Mouse (Mus musculus): ENCODE data around the gene Oxld1. TPM values are rescaled to one million over a fixed set of nuclear protein-coding genes. Genes with fewer than 3 reads are reported as not detected.

Oxld1 gene
- polyA plus RNA-seq (2016; fragmentation: Nextera tagmentation; extraction: Ambion mirVana) = 10.4 and 13.2 TPM in 2 replicates

- Histone ChIP-seq H3K27me3 (no peaks in the 10 kb centered on the region), H3K9ac (replicated peaks) (peak within 1 kb of the TSS; percentile 97), H3K4me2 (peak within 1 kb of the TSS; percentile 88), H3K27ac (peak within 1 kb of the TSS; percentile 86), H3K36me3 (peaks cover 43% of the 10 kb centered on the region), H3K4me1 (replicated peaks) (peaks cover 15% of the 10 kb centered on the region), H3K4me3 (replicated peaks) (peak within 1 kb of the TSS; percentile 94), H3K9me3 (no peaks in the 10 kb centered on the region)
- ATAC-seq (ENCODE audit: insufficient number of reproducible peaks, insufficient read depth, low FRiP score, low TSS enrichment, low read depth) = peak; percentile 84
- WGBS = 4% methylated on average over 62 of the region's 62 CpGs
These were observed at the start of gene Oxld1, which contains the start of gene Ccdc137 for GRCm38 (mm10) chr11:120457772-120458751. Oxld1 (minus strand) TSS chr11:120458068. Ccdc137 (plus strand) TSS chr11:120458115.

- Histone ChIP-seq H3K27me3 (no peaks in the 10 kb centered on the region), H3K9me3 (no peaks in the 10 kb centered on the region), H3K4me1 (replicated peaks) (peaks cover 12% of the 10 kb centered on the region; the same call in 1 of the 2 replicates), H3K4me3 (replicated peaks) (no peak overlapping the region), H3K27ac (no peak overlapping the region), H3K36me3 (no peaks in the 10 kb centered on the region), H3K4me2 (no peak overlapping the region), H3K9ac (replicated peaks) (no peak overlapping the region)
- ATAC-seq (ENCODE audit: insufficient number of reproducible peaks, insufficient read depth, low FRiP score, low TSS enrichment, low read depth) = no peak
- WGBS = 55% methylated on average over 4 of the region's 4 CpGs
These were observed 49.0 kb upstream of the Oxld1 start for GRCm38 (mm10) chr11:120506899-120507298.

- WGBS = 90% methylated on average over 3 of the region's 3 CpGs
- Histone ChIP-seq H3K9me3 (no peaks in the 10 kb centered on the region), H3K36me3 (no peaks in the 10 kb centered on the region), H3K27me3 (no peaks in the 10 kb centered on the region), H3K4me3 (replicated peaks) (no peak overlapping the region), H3K4me1 (replicated peaks) (peaks cover 5% of the 10 kb centered on the region; the same call in 1 of the 2 replicates), H3K4me2 (no peak overlapping the region), H3K9ac (replicated peaks) (no peak overlapping the region), H3K27ac (no peak overlapping the region)
- no peak for ATAC-seq (ENCODE audit: insufficient number of reproducible peaks, insufficient read depth, low FRiP score, low TSS enrichment, low read depth)
These were observed 47.8 kb upstream of the Oxld1 start for GRCm38 (mm10) chr11:120505661-120506060.

GRCm38 (mm10) chr11:120501701-120502100, 43.8 kb upstream of the Oxld1 start:
- no peak for ATAC-seq (ENCODE audit: insufficient number of reproducible peaks, insufficient read depth, low FRiP score, low TSS enrichment, low read depth)
- no peak overlapping the region for H3K27ac ChIP-seq
- no peak overlapping the region for H3K4me2 ChIP-seq
- H3K9me3 ChIP-seq = no peaks in the 10 kb centered on the region
- H3K4me3 ChIP-seq (replicated peaks) = no peak overlapping the region
- 89% methylated on average over 4 of the region's 4 CpGs for WGBS
- no peaks in the 10 kb centered on the region for H3K27me3 ChIP-seq
- H3K36me3 ChIP-seq = peaks cover 28% of the 10 kb centered on the region
- no peak overlapping the region for H3K9ac ChIP-seq (replicated peaks)
- H3K4me1 ChIP-seq (replicated peaks) = no peaks in the 10 kb centered on the region; the same call in 1 of the 2 replicates

- no peak overlapping the region for H3K9ac ChIP-seq (replicated peaks)
- no peak overlapping the region for H3K4me3 ChIP-seq (replicated peaks)
- H3K27ac ChIP-seq = no peak overlapping the region
- H3K9me3 ChIP-seq = no peaks in the 10 kb centered on the region
- WGBS = 69% methylated on average over 6 of the region's 6 CpGs
- no peaks in the 10 kb centered on the region for H3K27me3 ChIP-seq
- no peak for ATAC-seq (ENCODE audit: insufficient number of reproducible peaks, insufficient read depth, low FRiP score, low TSS enrichment, low read depth)
- peaks cover 35% of the 10 kb centered on the region for H3K36me3 ChIP-seq
- no peak overlapping the region for H3K4me2 ChIP-seq
- H3K4me1 ChIP-seq (replicated peaks) = no peaks in the 10 kb centered on the region; the same call in 1 of the 2 replicates
These were observed 43.1 kb upstream of the Oxld1 start for GRCm38 (mm10) chr11:120501018-120501417.

GRCm38 (mm10) chr11:120500357-120500756, 42.5 kb upstream of the Oxld1 start:
- Histone ChIP-seq H3K36me3 (peaks cover 41% of the 10 kb centered on the region), H3K4me3 (replicated peaks) (no peak overlapping the region), H3K4me2 (no peak overlapping the region), H3K4me1 (replicated peaks) (no peaks in the 10 kb centered on the region; the same call in 1 of the 2 replicates), H3K9me3 (no peaks in the 10 kb centered on the region), H3K27me3 (no peaks in the 10 kb centered on the region), H3K9ac (replicated peaks) (no peak overlapping the region), H3K27ac (no peak overlapping the region)
- ATAC-seq (ENCODE audit: insufficient number of reproducible peaks, insufficient read depth, low FRiP score, low TSS enrichment, low read depth) = no peak
- 14% methylated on average over 3 of the region's 3 CpGs for WGBS

GRCm38 (mm10) chr11:120499894-120500293, 42.0 kb upstream of the Oxld1 start:
- ATAC-seq (ENCODE audit: insufficient number of reproducible peaks, insufficient read depth, low FRiP score, low TSS enrichment, low read depth) = no peak

GRCm38 (mm10) chr11:120498891-120499290, 41.0 kb upstream of the Oxld1 start:
- H3K36me3 ChIP-seq = peaks cover 55% of the 10 kb centered on the region

More at GRCm38 (mm10) chr11:120499894-120500293, 42.0 kb upstream of the Oxld1 start:
- Histone ChIP-seq H3K4me1 (replicated peaks) (no peaks in the 10 kb centered on the region; the same call in 1 of the 2 replicates), H3K9ac (replicated peaks) (no peak overlapping the region), H3K36me3 (peaks cover 46% of the 10 kb centered on the region), H3K4me2 (no peak overlapping the region), H3K27ac (no peak overlapping the region), H3K9me3 (no peaks in the 10 kb centered on the region), H3K27me3 (no peaks in the 10 kb centered on the region), H3K4me3 (replicated peaks) (no peak overlapping the region)
- WGBS = 84% methylated on average over 6 of the region's 6 CpGs

GRCm38 (mm10) chr11:120498226-120498625, 40.4 kb upstream of the Oxld1 start:
- H3K4me3 ChIP-seq (replicated peaks) = no peak overlapping the region
- ATAC-seq (ENCODE audit: insufficient number of reproducible peaks, insufficient read depth, low FRiP score, low TSS enrichment, low read depth) = no peak
- H3K9me3 ChIP-seq = no peaks in the 10 kb centered on the region
- no peak overlapping the region for H3K9ac ChIP-seq (replicated peaks)
- H3K27ac ChIP-seq = no peak overlapping the region
- no peak overlapping the region for H3K4me2 ChIP-seq
- WGBS = 92% methylated on average over 12 of the region's 12 CpGs
- H3K36me3 ChIP-seq = peaks cover 55% of the 10 kb centered on the region
- H3K4me1 ChIP-seq (replicated peaks) = peaks cover 7% of the 10 kb centered on the region
- no peaks in the 10 kb centered on the region for H3K27me3 ChIP-seq

More at GRCm38 (mm10) chr11:120498891-120499290, 41.0 kb upstream of the Oxld1 start:
- H3K27ac ChIP-seq = no peak overlapping the region
- ATAC-seq (ENCODE audit: insufficient number of reproducible peaks, insufficient read depth, low FRiP score, low TSS enrichment, low read depth) = no peak
- WGBS = 90% methylated on average over 5 of the region's 5 CpGs
- no peaks in the 10 kb centered on the region for H3K27me3 ChIP-seq
- H3K9me3 ChIP-seq = no peaks in the 10 kb centered on the region
- peaks cover under 1% of the 10 kb centered on the region; the same call in 1 of the 2 replicates for H3K4me1 ChIP-seq (replicated peaks)
- no peak overlapping the region for H3K4me3 ChIP-seq (replicated peaks)
- no peak overlapping the region for H3K9ac ChIP-seq (replicated peaks)
- H3K4me2 ChIP-seq = no peak overlapping the region

- Histone ChIP-seq H3K9me3 (no peaks in the 10 kb centered on the region), H3K36me3 (peaks cover 55% of the 10 kb centered on the region), H3K4me1 (replicated peaks) (peaks cover 15% of the 10 kb centered on the region), H3K27ac (no peak overlapping the region), H3K4me3 (replicated peaks) (no peak overlapping the region), H3K27me3 (no peaks in the 10 kb centered on the region), H3K9ac (replicated peaks) (no peak overlapping the region), H3K4me2 (no peak overlapping the region)
- WGBS = 92% methylated on average over 3 of the region's 3 CpGs
- ATAC-seq (ENCODE audit: insufficient number of reproducible peaks, insufficient read depth, low FRiP score, low TSS enrichment, low read depth) = no peak
These were observed 39.6 kb upstream of the Oxld1 start for GRCm38 (mm10) chr11:120497436-120497835.

GRCm38 (mm10) chr11:120493911-120494310, 36.0 kb upstream of the Oxld1 start:
- H3K27me3 ChIP-seq = no peaks in the 10 kb centered on the region
- H3K4me1 ChIP-seq (replicated peaks) = peaks cover 42% of the 10 kb centered on the region
- H3K36me3 ChIP-seq = peaks cover 58% of the 10 kb centered on the region
- WGBS = 91% methylated on average over 3 of the region's 3 CpGs
- no peaks in the 10 kb centered on the region for H3K9me3 ChIP-seq
- ATAC-seq (ENCODE audit: insufficient number of reproducible peaks, insufficient read depth, low FRiP score, low TSS enrichment, low read depth) = no peak
- H3K4me2 ChIP-seq = peak overlapping the region; percentile 96
- H3K4me3 ChIP-seq (replicated peaks) = peak overlapping the region; percentile 97; the same call in 1 of the 2 replicates
- no peak overlapping the region for H3K27ac ChIP-seq
- peak overlapping the region; percentile 90; the same call in 1 of the 2 replicates for H3K9ac ChIP-seq (replicated peaks)
